Mouse (Mus musculus) forebrain, embryonic 16.5 days (tissue): ENCODE data around the gene Smim13. TPM values are rescaled to one million over a fixed set of nuclear protein-coding genes. Genes with fewer than 3 reads are reported as not detected.

Source experiments
- ATAC-seq: fragments of 200-750 bp; cut with Nextera tagmentation; 2 replicates; pipeline ENCODE4 v1.8.0; 2017; ENCODE audit warnings: mild to moderate bottlenecking, moderate library complexity
- H3K27ac ChIP-seq: fragments of 300-500 bp; sonication (generic); 2 replicates; pipeline ENCODE4 v1.5.1; 2014; ENCODE audit warnings: low read length, control low read depth
- H3K27me3 ChIP-seq: fragments of 300-500 bp; sonication (generic); replicated peaks from 2 replicates; pipeline ENCODE4 v1.6.1; 2014; ENCODE audit warnings: low read length; ENCODE audit not compliant: control insufficient read depth, insufficient read depth
- H3K36me3 ChIP-seq: fragments of 300-500 bp; sonication (generic); 2 replicates; pipeline ENCODE4 v1.6.1; 2014; ENCODE audit not compliant: control insufficient read depth, insufficient read depth
- H3K4me1 ChIP-seq: fragments of 300-500 bp; sonication (generic); replicated peaks from 2 replicates; pipeline ENCODE4 v1.6.1; 2014; ENCODE audit warnings: low read length; ENCODE audit not compliant: control insufficient read depth, insufficient read depth
- H3K4me2 ChIP-seq: fragments of 300-500 bp; sonication (generic); 2 replicates; pipeline ENCODE4 v1.6.1; 2014; ENCODE audit warnings: mild to moderate bottlenecking, low read length, control low read depth
- H3K4me3 ChIP-seq: fragments of 300-500 bp; sonication (generic); replicated peaks from 2 replicates; pipeline ENCODE4 v1.5.1; 2014; ENCODE audit warnings: mild to moderate bottlenecking, low read length, control low read depth
- H3K9ac ChIP-seq: fragments of 300-500 bp; sonication (generic); replicated peaks from 2 replicates; pipeline ENCODE4 v1.6.1; 2014; ENCODE audit warnings: low read depth, low read length, control low read depth
- H3K9me3 ChIP-seq: fragments of 300-500 bp; sonication (generic); 2 replicates; pipeline ENCODE4 v1.6.1; 2016; ENCODE audit warnings: low read length; ENCODE audit not compliant: control insufficient read depth
- WGBS: fragments of 180-500 bp; shearing (Covaris S2); extraction: QIAGEN DNeasy Blood & Tissue Kit; methylation state at CpG from one replicate; pipeline ENCODE4 v1.1.7; 2014; 5-methylcytosine and 5-hydroxymethylcytosine counted together
- polyA plus RNA-seq: library from polyadenylated mRNA; unstranded; fragments of >200 nt; fragmentation: Nextera tagmentation; extraction: Ambion mirVana; gene quantifications from 2 replicates; pipeline ENCODE4 v1.2.1, GENCODE M21; 2015

Smim13 gene
- polyA plus RNA-seq, 1 experiment from 2014 or later = 26.9 TPM

- no peak for ATAC-seq
- peaks cover 13% of the 10 kb centered on the region for H3K4me1 ChIP-seq
These were observed 33.4 kb upstream of the Smim13 start for GRCm38 (mm10) chr13:41216236-41216635.

DNA sequence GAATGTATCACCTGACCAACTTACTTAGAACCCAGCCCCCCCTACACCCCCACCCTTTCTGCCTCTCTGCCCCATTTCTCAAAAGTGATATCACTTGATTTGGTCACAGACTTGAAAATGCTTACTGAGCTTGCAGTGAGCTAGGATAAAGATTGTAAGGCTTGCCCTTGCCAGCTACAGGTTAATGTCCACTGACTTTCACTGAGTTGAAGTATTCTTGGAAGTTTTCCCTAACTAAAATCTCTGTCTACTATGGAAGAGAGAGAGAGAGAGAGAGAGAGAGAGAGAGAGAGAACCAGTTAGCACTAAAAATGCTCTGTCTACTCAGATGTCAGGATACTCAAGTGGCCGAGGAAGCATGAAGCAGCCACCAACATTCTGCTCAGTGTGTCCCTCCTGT, 30.6 kb upstream of the Smim13 start:
- H3K9ac ChIP-seq = no peak overlapping the region
- H3K36me3 ChIP-seq = no peaks in the 10 kb centered on the region
- peak overlapping the region; percentile 56 for H3K4me2 ChIP-seq
- ATAC-seq = no peak
- H3K27me3 ChIP-seq = no peaks in the 10 kb centered on the region
- H3K4me1 ChIP-seq = peaks cover 8% of the 10 kb centered on the region
- H3K27ac ChIP-seq = no peak overlapping the region
- peak overlapping the region; percentile 78 for H3K4me3 ChIP-seq
- H3K9me3 ChIP-seq = peaks cover 5% of the 10 kb centered on the region
- WGBS = 14% methylated on average over 1 of the region's 1 CpGs

More at GRCm38 (mm10) chr13:41216236-41216635, 33.4 kb upstream of the Smim13 start:
- H3K9me3 ChIP-seq = peaks cover 5% of the 10 kb centered on the region
- H3K27ac ChIP-seq = no peak overlapping the region
- H3K27me3 ChIP-seq = no peaks in the 10 kb centered on the region
- H3K4me3 ChIP-seq = no peak overlapping the region
- no peak overlapping the region for H3K9ac ChIP-seq
- WGBS = 70% methylated on average over 3 of the region's 3 CpGs
- no peaks in the 10 kb centered on the region for H3K36me3 ChIP-seq
- H3K4me2 ChIP-seq = no peak overlapping the region

GRCm38 (mm10) chr13:41219687-41220303, 29.8 kb upstream of the Smim13 start:
- H3K27ac ChIP-seq = peak overlapping the region; percentile 56
- WGBS = under 1% methylated on average over 35 of the region's 39 CpGs

DNA sequence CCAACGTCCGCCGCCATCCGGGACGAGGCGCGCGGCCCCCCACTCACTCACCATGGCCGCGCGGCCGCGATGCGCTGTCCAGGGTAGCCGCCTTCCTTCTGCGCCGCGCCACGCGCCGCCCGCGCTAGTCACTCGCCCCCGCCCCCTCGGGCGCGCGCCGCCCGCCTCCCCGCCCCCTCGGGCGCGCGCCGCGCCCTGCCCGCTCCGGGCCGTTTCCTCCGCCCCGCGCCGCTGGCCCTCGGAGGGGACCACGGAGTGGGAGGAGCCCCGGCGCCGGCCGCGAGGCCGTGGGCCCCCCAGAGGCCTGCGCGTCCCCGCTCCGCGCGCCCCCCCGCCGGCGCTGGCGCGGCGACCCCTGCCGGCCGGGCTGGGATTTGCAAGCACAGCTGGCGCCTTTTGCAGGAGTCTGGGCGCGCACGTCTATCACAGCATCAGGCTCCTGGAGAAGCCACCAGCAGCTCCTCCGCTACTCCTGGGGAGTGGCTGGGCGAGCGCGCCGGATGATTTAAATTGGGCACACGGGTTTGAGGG, 29.3 kb upstream of the Smim13 start, which contains the start of gene Elovl2:
Gene Elovl2, minus strand, starts transcription at position 102 of the 531 bp plus-strand sequence.
- peak within 1 kb of the TSS; percentile 76 for H3K9ac ChIP-seq
- peaks cover 5% of the 10 kb centered on the region for H3K9me3 ChIP-seq
- no peaks in the 10 kb centered on the region for H3K27me3 ChIP-seq
- ATAC-seq = peak; percentile 92
- peak within 1 kb of the TSS; percentile 78 for H3K4me3 ChIP-seq
- peak within 1 kb of the TSS; percentile 56 for H3K27ac ChIP-seq
- H3K36me3 ChIP-seq = no peaks in the 10 kb centered on the region
- peak within 1 kb of the TSS; percentile 56 for H3K4me2 ChIP-seq
- WGBS = under 1% methylated on average over 61 of the region's 77 CpGs
- H3K4me1 ChIP-seq = peaks cover 8% of the 10 kb centered on the region

More at GRCm38 (mm10) chr13:41219687-41220303, 29.8 kb upstream of the Smim13 start:
- H3K4me1 ChIP-seq = peaks cover 8% of the 10 kb centered on the region
- peak overlapping the region; percentile 56 for H3K4me2 ChIP-seq
- peak overlapping the region; percentile 78 for H3K4me3 ChIP-seq
- no peaks in the 10 kb centered on the region for H3K36me3 ChIP-seq
- peak; percentile 86 for ATAC-seq
- peak overlapping the region; percentile 76 for H3K9ac ChIP-seq
- H3K27me3 ChIP-seq = no peaks in the 10 kb centered on the region
- peaks cover 5% of the 10 kb centered on the region for H3K9me3 ChIP-seq

GRCm38 (mm10) chr13:41226513-41226912, 23.1 kb upstream of the Smim13 start:
- 87% methylated on average over 5 of the region's 5 CpGs for WGBS
- no peak overlapping the region for H3K4me2 ChIP-seq
- no peaks in the 10 kb centered on the region for H3K27me3 ChIP-seq
- no peaks in the 10 kb centered on the region for H3K9me3 ChIP-seq
- H3K36me3 ChIP-seq = no peaks in the 10 kb centered on the region
- ATAC-seq = no peak
- no peak overlapping the region for H3K27ac ChIP-seq
- no peak overlapping the region for H3K4me3 ChIP-seq
- no peaks in the 10 kb centered on the region; the same call in 1 of the 2 replicates for H3K4me1 ChIP-seq
- H3K9ac ChIP-seq = no peak overlapping the region

GRCm38 (mm10) chr13:41228060-41228459, 21.6 kb upstream of the Smim13 start:
- WGBS = 91% methylated on average over 5 of the region's 5 CpGs
- H3K27me3 ChIP-seq = no peaks in the 10 kb centered on the region
- H3K36me3 ChIP-seq = no peaks in the 10 kb centered on the region
- H3K9me3 ChIP-seq = no peaks in the 10 kb centered on the region
- no peak overlapping the region for H3K9ac ChIP-seq
- no peak overlapping the region for H3K4me3 ChIP-seq
- H3K4me2 ChIP-seq = no peak overlapping the region
- ATAC-seq = no peak
- H3K4me1 ChIP-seq = peaks cover 8% of the 10 kb centered on the region
- no peak overlapping the region for H3K27ac ChIP-seq

GRCm38 (mm10) chr13:41230256-41230655, 19.4 kb upstream of the Smim13 start:
- Histone ChIP-seq H3K4me3 (no peak overlapping the region), H3K27ac (no peak overlapping the region), H3K27me3 (no peaks in the 10 kb centered on the region), H3K4me1 (peaks cover 8% of the 10 kb centered on the region), H3K4me2 (no peak overlapping the region), H3K9ac (no peak overlapping the region), H3K36me3 (no peaks in the 10 kb centered on the region), H3K9me3 (no peaks in the 10 kb centered on the region)
- WGBS = 91% methylated on average over 5 of the region's 5 CpGs
- no peak for ATAC-seq

GRCm38 (mm10) chr13:41231389-41231983, 18.2 kb upstream of the Smim13 start:
- Histone ChIP-seq H3K9ac (no peak overlapping the region), H3K36me3 (no peaks in the 10 kb centered on the region), H3K27ac (peak overlapping the region; percentile 70; the same call in 1 of the 2 replicates), H3K4me1 (peaks cover 8% of the 10 kb centered on the region), H3K4me3 (no peak overlapping the region), H3K27me3 (no peaks in the 10 kb centered on the region), H3K4me2 (peak overlapping the region; percentile 20), H3K9me3 (no peaks in the 10 kb centered on the region)
- peak; percentile 94 for ATAC-seq
- WGBS = 32% methylated on average over 12 of the region's 12 CpGs

GRCm38 (mm10) chr13:41232209-41232608, 17.4 kb upstream of the Smim13 start:
- no peak overlapping the region for H3K9ac ChIP-seq
- no peak overlapping the region for H3K4me3 ChIP-seq
- no peak overlapping the region for H3K4me2 ChIP-seq
- no peaks in the 10 kb centered on the region for H3K9me3 ChIP-seq
- H3K4me1 ChIP-seq = peaks cover 8% of the 10 kb centered on the region
- no peaks in the 10 kb centered on the region for H3K27me3 ChIP-seq
- peak; percentile 18; the same call in 1 of the 2 replicates for ATAC-seq
- H3K27ac ChIP-seq = no peak overlapping the region; the same call in 1 of the 2 replicates
- H3K36me3 ChIP-seq = no peaks in the 10 kb centered on the region
- WGBS = 90% methylated on average over 15 of the region's 15 CpGs
